Mouse (Mus musculus) small intestine, adult 2 months (tissue): Measurements from ENCODE around the gene Foxj1.

Experiments
- CTCF ChIP-seq: fragments of 200-500 bp; IDR thresholded peaks from 2 replicates; pipeline ENCODE4 v1.5.1; 2012; ENCODE audit warnings: low read depth, mild to moderate bottlenecking, control low read depth, inconsistent platforms, low read length, moderate library complexity, mixed read lengths; ENCODE audit not compliant: insufficient replicate concordance, insufficient read length; ENCODE audit errors: extremely low read depth
- POLR2A ChIP-seq: fragments of 200-500 bp; IDR thresholded peaks from 2 replicates; pipeline ENCODE4 v1.6.1; 2012; ENCODE audit warnings: low read depth, mild to moderate bottlenecking, control low read depth, inconsistent platforms, low read length, moderate library complexity

DNA sequence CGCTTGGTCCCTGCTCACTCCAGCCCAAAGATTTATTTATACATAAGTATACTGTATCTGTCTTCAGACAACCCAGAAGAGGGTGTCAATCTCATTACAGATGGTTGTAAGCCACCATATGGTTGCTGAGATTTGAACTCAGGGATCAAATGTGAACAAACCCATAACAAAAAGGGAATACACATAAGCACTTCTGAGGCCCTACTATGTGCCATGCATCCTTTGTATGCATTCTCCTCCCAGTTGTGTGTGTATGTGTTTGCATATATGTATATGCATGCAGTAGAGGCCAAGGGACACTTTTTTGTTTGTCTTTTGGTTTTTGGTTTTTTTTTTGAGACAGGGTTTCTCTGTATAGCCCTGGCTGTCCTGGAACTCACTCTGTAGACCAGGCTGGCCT is 31.4 kb upstream of the Foxj1 start:
- TF ChIP-seq POLR2A (no peak), CTCF (no peak)
